Mouse (Mus musculus) ES-E14 (cell line): ENCODE measurements around the gene Gm14137.

Experiments
- HCFC1 ChIP-seq: IDR thresholded peaks from 2 replicates; pipeline ENCODE4 v1.6.1; 2012; ENCODE audit warnings: low read length, inconsistent platforms, borderline replicate concordance; ENCODE audit not compliant: insufficient read depth
- ZNF384 ChIP-seq: IDR thresholded peaks from 2 replicates; pipeline ENCODE4 v1.6.1; 2012; ENCODE audit warnings: low read depth, low read length, inconsistent platforms

- TF ChIP-seq ZNF384 (no peak), HCFC1 (no peak)
Measured at GRCm38 (mm10) chr2:119172446-119172845, 1.9 kb upstream of the Gm14137 start.
